In genomic region chr11:79633366-79633765, GRCm38 (mm10) we compare ENCODE assay signal across 12 mouse cellular contexts.
"Had no signal": no experiment of that assay in that cellular context is flagged by ENCODE, and none has a peak within 500 bp of the region (broad histone marks: within the 10 kb centered on the region; RNA-seq: fewer than 3 reads in every experiment).

No protein-coding gene starts in this region.

- H3K4me1 ChIP-seq: midbrain, embryonic 15.5 days; neural tube, embryonic 12.5 days had no signal

- H3K36me3 ChIP-seq: limb, embryonic 13.5 days; liver, embryonic 13.5 days; midbrain, embryonic 15.5 days had no signal

- H3K4me3 ChIP-seq: layer of hippocampus, adult 2 months; limb, embryonic 13.5 days; liver, embryonic 13.5 days; midbrain, embryonic 15.5 days; neural tube, embryonic 12.5 days had no signal

- DNase-seq: kidney, postnatal 10 days; kidney, postnatal 4 days; liver, embryonic 13.5 days; lung, adult 18-20 months; lung, postnatal 4 days; thymus, postnatal 4 days had no signal

- H3K27me3 ChIP-seq: limb, embryonic 13.5 days; liver, embryonic 13.5 days; midbrain, embryonic 15.5 days; neural tube, embryonic 12.5 days had no signal

- H3K27ac ChIP-seq: limb, embryonic 13.5 days; liver, embryonic 13.5 days; midbrain, embryonic 15.5 days; neural tube, embryonic 12.5 days; stomach, postnatal 0 days had no signal

- H3K4me2 ChIP-seq: limb, embryonic 13.5 days; liver, embryonic 13.5 days; midbrain, embryonic 11.5 days; midbrain, embryonic 15.5 days; neural tube, embryonic 12.5 days had no signal

- ATAC-seq: midbrain, embryonic 15.5 days had no signal

- H3K9ac ChIP-seq: limb, embryonic 13.5 days; liver, embryonic 13.5 days; midbrain, embryonic 15.5 days; neural tube, embryonic 12.5 days had no signal

- H3K9me3 ChIP-seq: liver, embryonic 13.5 days; midbrain, embryonic 15.5 days had no signal
